Mouse (Mus musculus): ENCODE results near the gene Trappc11. TPM values are rescaled to one million over a fixed set of nuclear protein-coding genes. Genes with fewer than 3 reads are reported as not detected.

Trappc11 gene
- total RNA-seq (2023) = 36.9 TPM

DNA sequence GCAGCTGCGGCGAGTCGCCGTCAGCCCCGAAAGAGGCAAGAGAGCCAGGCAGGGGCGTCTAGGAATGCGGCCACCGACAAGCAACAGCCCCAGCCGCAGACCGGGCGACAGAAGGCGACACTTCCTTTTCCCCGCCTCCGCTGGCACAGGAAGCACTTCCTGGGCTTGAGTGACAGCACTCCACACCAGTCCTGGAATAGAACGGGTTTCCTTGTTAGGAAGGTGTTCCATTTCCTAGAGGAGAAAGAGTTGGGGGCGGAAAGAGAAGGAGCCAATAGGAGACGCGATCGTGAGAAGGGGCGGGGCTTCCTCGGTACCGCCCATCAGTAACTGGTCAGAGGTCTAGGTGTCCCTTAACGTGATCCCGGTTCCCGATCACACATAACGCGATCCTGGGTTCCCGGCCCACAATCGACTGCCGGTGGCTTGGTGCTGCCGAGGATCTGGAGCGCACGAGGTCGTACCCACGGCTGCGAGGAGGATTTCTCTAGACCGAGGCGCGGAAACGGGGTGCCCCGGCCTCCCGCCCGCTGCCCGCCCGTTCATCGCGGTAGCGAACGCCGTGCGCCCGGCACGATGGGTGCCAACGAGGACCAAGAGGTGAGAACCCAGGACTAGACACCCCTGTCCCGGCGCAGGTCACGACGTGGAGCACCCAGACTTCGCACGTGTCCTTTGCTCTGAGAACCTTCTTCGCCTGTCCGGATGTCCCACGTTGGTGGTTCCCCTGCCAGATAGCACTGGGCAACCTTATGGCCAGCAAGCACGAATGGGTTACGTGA, at the start of gene Trappc11, which contains the start of gene Rwdd4a:
Gene Trappc11, minus strand, starts transcription at position 127 of the 782 bp plus-strand sequence.
Gene Rwdd4a, plus strand, starts transcription at position 321 of the 782 bp plus-strand sequence.

GRCm38 (mm10) chr8:47446312-47447046, 86.8 kb downstream of the Trappc11 start, which contains the start of gene Stox2:
Gene Stox2, minus strand, starts transcription at chr8:47446362.

Other genes with a start within 250 kb of the Trappc11 start
- gene Stox2, start 87.1 kb downstream of the Trappc11 start, total RNA-seq (2023) = 0.53 TPM
- 32.9 TPM for gene Rwdd4a, start 194 bp upstream of the Trappc11 start, total RNA-seq (2023)
- 33.9 TPM for gene Ing2, start 142.1 kb upstream of the Trappc11 start, total RNA-seq (2023)
- gene Cdkn2aip, start 180.5 kb upstream of the Trappc11 start, total RNA-seq (2023) = 41.6 TPM

Measured in CD4-positive naive resting alpha-beta T cell, adult 57 days (primary cell).